ENCODE assay signal across 8 mouse cellular contexts in the genomic region with DNA sequence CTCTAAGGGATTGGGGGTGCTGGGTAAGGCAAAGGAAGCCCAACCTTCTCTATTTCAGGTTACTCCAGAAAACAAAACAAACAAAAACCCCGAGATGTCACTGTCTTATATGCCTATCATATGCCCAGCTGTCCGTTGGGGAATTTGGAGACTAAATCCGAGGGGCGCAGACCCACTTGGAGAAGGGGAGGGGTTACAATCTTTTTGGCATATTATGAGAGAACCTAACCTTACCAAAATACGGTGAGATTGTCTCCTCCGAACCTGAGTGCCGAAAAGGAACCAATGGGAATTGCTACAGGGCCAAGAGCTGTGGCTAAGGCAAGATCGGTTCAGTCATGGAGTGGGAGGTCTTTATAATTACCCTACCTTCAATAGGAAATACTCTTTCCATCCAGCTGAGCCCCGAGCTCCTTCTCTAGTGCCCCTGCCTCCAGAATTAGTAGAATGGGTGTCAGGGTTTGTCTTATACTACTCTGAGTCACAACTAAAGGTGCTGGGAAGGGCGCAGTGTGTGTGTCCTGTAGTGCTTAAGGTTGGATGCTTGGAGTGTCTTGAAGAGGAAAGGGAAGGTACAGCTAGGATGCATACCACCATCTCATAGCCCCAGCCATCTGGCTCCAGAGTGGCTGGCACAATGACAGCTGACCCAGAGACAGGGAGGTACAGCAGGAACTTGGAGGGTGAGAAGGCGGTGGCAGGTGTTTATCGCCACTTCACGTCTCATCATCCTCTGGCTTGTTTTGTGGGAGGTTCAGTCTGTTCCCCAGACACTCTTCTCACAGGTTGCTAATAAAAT. TPM values are rescaled to one million over a fixed set of nuclear protein-coding genes. Genes with fewer than 3 reads are reported as not detected.
DNase-seq lines count a peak whose midpoint lies in the region; ATAC-seq and TF ChIP-seq lines count a peak whose summit lies in the region.

No protein-coding gene starts in this region.

- 26% methylated on average over 13 of the region's 13 CpGs for WGBS in heart, embryonic 13.5 days
- 26% methylated on average over 13 of the region's 13 CpGs for WGBS in midbrain, embryonic 11.5 days
- 35% methylated on average over 13 of the region's 13 CpGs for WGBS in stomach, postnatal 0 days

- no peak for ATAC-seq in heart, embryonic 13.5 days (ENCODE audit: extremely low read depth, insufficient number of reproducible peaks, low FRiP score, low TSS enrichment)
- no peak for ATAC-seq in midbrain, embryonic 11.5 days (ENCODE audit: low FRiP score)
- no peak for ATAC-seq in stomach, postnatal 0 days (ENCODE audit: low FRiP score, low TSS enrichment)

- H3K4me2 ChIP-seq in heart, embryonic 13.5 days = peak overlapping the region; percentile 82
- peak overlapping the region; percentile 85 for H3K4me2 ChIP-seq in midbrain, embryonic 11.5 days
- H3K4me2 ChIP-seq in stomach, postnatal 0 days (replicated peaks; ENCODE audit: low read depth) = peak overlapping the region; percentile 83

- peak overlapping the region; percentile 95 for H3K9ac ChIP-seq in heart, embryonic 13.5 days
- peak overlapping the region; percentile 85 for H3K9ac ChIP-seq in midbrain, embryonic 11.5 days (ENCODE audit: low read length)
- peak overlapping the region; percentile 89 for H3K9ac ChIP-seq in stomach, postnatal 0 days (ENCODE audit: low read length)

- TF ChIP-seq EP300 in stomach, postnatal 0 days (optimal IDR thresholded peaks at IDR 0.05) = no peak

- TF ChIP-seq CTCF in stomach, postnatal 0 days (IDR thresholded peaks at IDR 0.05; ENCODE audit: low read depth) = no peak

- H3K27ac ChIP-seq in heart, embryonic 13.5 days (replicated peaks) = peak overlapping the region; percentile 98
- H3K27ac ChIP-seq in midbrain, embryonic 11.5 days (ENCODE audit: low read depth, low read length) = no peak overlapping the region
- H3K27ac ChIP-seq in stomach, postnatal 0 days (replicated peaks) = peak overlapping the region; percentile 97

- H3K4me1 ChIP-seq in heart, embryonic 13.5 days = peaks cover 79% of the 10 kb centered on the region
- H3K4me1 ChIP-seq in midbrain, embryonic 11.5 days (ENCODE audit: control insufficient read depth, insufficient read depth, low read length) = peaks cover 31% of the 10 kb centered on the region
- no peaks in the 10 kb centered on the region; the same call in none of the 2 replicates for H3K4me1 ChIP-seq in stomach, postnatal 0 days (replicated peaks; ENCODE audit: control insufficient read depth, insufficient read depth)

- peak overlapping the region; percentile 90 for H3K4me3 ChIP-seq in heart, embryonic 13.5 days
- H3K4me3 ChIP-seq in midbrain, embryonic 11.5 days (ENCODE audit: low read depth, low read length) = peak overlapping the region; percentile 81
- H3K4me3 ChIP-seq in stomach, postnatal 0 days (ENCODE audit: low read depth, low read length) = peak overlapping the region; percentile 85

- DNase-seq in right cerebral cortex, postnatal 10 days (ENCODE audit: low spot score in 2 of 2) = peak; percentile 35 to 47
- no peak for DNase-seq in right cerebral cortex, adult 18-20 months
- DNase-seq in cerebellum, adult 8-10 months = peak; percentile 51
- peak; percentile 29 to 42 for DNase-seq in kidney, postnatal 4 days
- DNase-seq in midbrain, embryonic 11.5 days (ENCODE audit: low spot score, missing footprints) = peak; percentile 90
- DNase-seq in stomach, postnatal 0 days (ENCODE audit: low spot score) = peak; percentile 47
- DNase-seq in embryo, embryonic 9.5 days (ENCODE audit: extremely low spot score) = no peak

- no peaks in the 10 kb centered on the region for H3K27me3 ChIP-seq in heart, embryonic 13.5 days (replicated peaks)
- H3K27me3 ChIP-seq in midbrain, embryonic 11.5 days (ENCODE audit: control insufficient read depth, insufficient read depth, low read length) = no peaks in the 10 kb centered on the region
- H3K27me3 ChIP-seq in stomach, postnatal 0 days (ENCODE audit: control insufficient read depth, insufficient read depth, low read length) = no peaks in the 10 kb centered on the region

- no peaks in the 10 kb centered on the region for H3K9me3 ChIP-seq in heart, embryonic 13.5 days
- H3K9me3 ChIP-seq in midbrain, embryonic 11.5 days (ENCODE audit: control insufficient read depth, low read length) = no peaks in the 10 kb centered on the region
- H3K9me3 ChIP-seq in stomach, postnatal 0 days (ENCODE audit: control insufficient read depth, low read length) = no peaks in the 10 kb centered on the region

- peaks cover 22% of the 10 kb centered on the region for H3K36me3 ChIP-seq in heart, embryonic 13.5 days
- H3K36me3 ChIP-seq in midbrain, embryonic 11.5 days (ENCODE audit: control insufficient read depth, insufficient read depth, low read length) = peaks cover 9% of the 10 kb centered on the region
- peaks cover 12% of the 10 kb centered on the region for H3K36me3 ChIP-seq in stomach, postnatal 0 days (ENCODE audit: control insufficient read depth, insufficient read depth, low read length)

RNA-seq across cellular contexts. Expression of a gene that starts 2.3 kb away (rescaled TPM):
- 7.4 and 8.0 TPM in 2 replicates for polyA plus RNA-seq in heart, embryonic 13.5 days (2015; fragmentation: Nextera tagmentation; extraction: Ambion mirVana)
- polyA plus RNA-seq in midbrain, embryonic 11.5 days (2014; fragmentation: Nextera tagmentation; extraction: Ambion mirVana) = 20.2 and 21.0 TPM in 2 replicates
- 5.5 and 7.9 TPM in 2 replicates for polyA plus RNA-seq in stomach, postnatal 0 days (2015; fragmentation: Nextera tagmentation; extraction: Ambion mirVana)

RNA-seq across cellular contexts. Expression of a gene that starts 10.6 kb away (rescaled TPM):
- polyA plus RNA-seq in heart, embryonic 13.5 days (2015; fragmentation: Nextera tagmentation; extraction: Ambion mirVana) = 4,907 and 5,417 TPM in 2 replicates
- 2,316 and 2,383 TPM in 2 replicates for polyA plus RNA-seq in midbrain, embryonic 11.5 days (2014; fragmentation: Nextera tagmentation; extraction: Ambion mirVana)
- 2,044 and 2,075 TPM in 2 replicates for polyA plus RNA-seq in stomach, postnatal 0 days (2015; fragmentation: Nextera tagmentation; extraction: Ambion mirVana)

RNA-seq across cellular contexts. Expression of a gene that starts 34.9 kb away (rescaled TPM):
- polyA plus RNA-seq in heart, embryonic 13.5 days (2015; fragmentation: Nextera tagmentation; extraction: Ambion mirVana) = 301 and 338 TPM in 2 replicates
- 686 and 692 TPM in 2 replicates for polyA plus RNA-seq in midbrain, embryonic 11.5 days (2014; fragmentation: Nextera tagmentation; extraction: Ambion mirVana)
- 297 and 316 TPM in 2 replicates for polyA plus RNA-seq in stomach, postnatal 0 days (2015; fragmentation: Nextera tagmentation; extraction: Ambion mirVana)

RNA-seq across cellular contexts. Expression of a gene that starts 58.3 kb away (rescaled TPM):
- polyA plus RNA-seq in heart, embryonic 13.5 days (2015; fragmentation: Nextera tagmentation; extraction: Ambion mirVana) = 540 TPM in 2 replicates
- 915 and 936 TPM in 2 replicates for polyA plus RNA-seq in midbrain, embryonic 11.5 days (2014; fragmentation: Nextera tagmentation; extraction: Ambion mirVana)
- polyA plus RNA-seq in stomach, postnatal 0 days (2015; fragmentation: Nextera tagmentation; extraction: Ambion mirVana) = 618 and 628 TPM in 2 replicates

Comparison
In these comparisons a context has a peak if more than half of its experiments do, and no peak if none do; other contexts are left out.
1. DNase-seq: peak in right cerebral cortex, postnatal 10 days (2 of 2), cerebellum, adult 8-10 months (single experiment), kidney, postnatal 4 days (2 of 2), midbrain, embryonic 11.5 days (single experiment) and stomach, postnatal 0 days (single experiment); none in right cerebral cortex, adult 18-20 months (single experiment) and embryo, embryonic 9.5 days (single experiment).
2. Peak in every context shown above with its lines, with median percentiles within 50 percentile points of each other: H3K4me2 ChIP-seq, H3K4me3 ChIP-seq and H3K9ac ChIP-seq.